In genomic region chr13:97462884-97463235, GRCm38 (mm10) we compare ENCODE assay signal across 16 mouse cellular contexts.
DNase-seq lines count a peak whose midpoint lies in the region; ATAC-seq and TF ChIP-seq lines count a peak whose summit lies in the region.
"Had no signal": no experiment of that assay in that cellular context is flagged by ENCODE, and none has a peak within 500 bp of the region (broad histone marks: within the 10 kb centered on the region; RNA-seq: fewer than 3 reads in every experiment).

No protein-coding gene starts in this region.

- TF ChIP-seq EP300 in heart, postnatal 0 days (IDR thresholded peaks at IDR 0.05; ENCODE audit: low read depth): no peak
- TF ChIP-seq EP300 in MEL (IDR thresholded peaks at IDR 0.05; ENCODE audit: low read depth in 1 of 2, low read length in 2 of 2): no peak

- no peak for ATAC-seq in embryonic facial prominence, embryonic 11.5 days (replicated peaks; ENCODE audit: insufficient number of reproducible peaks, low FRiP score, low TSS enrichment, low read depth)
- ATAC-seq in heart, postnatal 0 days (ENCODE audit: insufficient read depth, low read depth): no peak
- ATAC-seq in liver, embryonic 16.5 days (ENCODE audit: low read depth): no peak
- ATAC-seq in hindbrain, embryonic 12.5 days (ENCODE audit: low FRiP score): no peak
- ATAC-seq: CD4-positive, CD25-positive, alpha-beta regulatory T cell, adult 4 months had no signal

- H3K27ac ChIP-seq in embryonic facial prominence, embryonic 11.5 days (replicated peaks; ENCODE audit: low read depth, low read length): no peak overlapping the region
- no peak overlapping the region for H3K27ac ChIP-seq in embryonic facial prominence, embryonic 10.5 days (replicated peaks)
- H3K27ac ChIP-seq in heart, postnatal 0 days (ENCODE audit: low read depth): peak overlapping the region; percentile 25; the same call in 1 of the 2 replicates
- peak overlapping the region; percentile 98 for H3K27ac ChIP-seq in MEL (ENCODE audit: control insufficient read depth, low read depth, low read length)
- H3K27ac ChIP-seq in liver, embryonic 16.5 days (ENCODE audit: low read length): peak overlapping the region; percentile 91
- H3K27ac ChIP-seq in hindbrain, embryonic 12.5 days: no peak overlapping the region
- H3K27ac ChIP-seq: forebrain, embryonic 12.5 days; limb, embryonic 12.5 days had no signal

- no peaks in the 10 kb centered on the region for H3K36me3 ChIP-seq in embryonic facial prominence, embryonic 11.5 days (replicated peaks; ENCODE audit: control insufficient read depth, insufficient read depth, low read depth, low read length)
- H3K36me3 ChIP-seq in embryonic facial prominence, embryonic 10.5 days (replicated peaks): no peaks in the 10 kb centered on the region
- no peaks in the 10 kb centered on the region for H3K36me3 ChIP-seq in heart, postnatal 0 days (replicated peaks; ENCODE audit: control insufficient read depth, insufficient read depth, low read length)
- peaks cover 0 to 33% of the 10 kb centered on the region in 2 experiments; a peak in 2 of 4 replicates for H3K36me3 ChIP-seq in MEL (ENCODE audit: control insufficient read depth in 1 of 2, insufficient read depth in 2 of 2, low read length in 2 of 2)
- H3K36me3 ChIP-seq in liver, embryonic 16.5 days (ENCODE audit: control insufficient read depth, insufficient read depth): no peaks in the 10 kb centered on the region
- H3K36me3 ChIP-seq in hindbrain, embryonic 12.5 days: no peaks in the 10 kb centered on the region
- H3K36me3 ChIP-seq: forebrain, embryonic 12.5 days; G1E; limb, embryonic 12.5 days had no signal

- no peak overlapping the region for H3K4me3 ChIP-seq in embryonic facial prominence, embryonic 11.5 days (ENCODE audit: low read depth, low read length)
- no peak overlapping the region for H3K4me3 ChIP-seq in embryonic facial prominence, embryonic 10.5 days
- no peak overlapping the region for H3K4me3 ChIP-seq in heart, postnatal 0 days (ENCODE audit: low read depth, low read length)
- peak overlapping the region; percentile 24 to 35 for H3K4me3 ChIP-seq in MEL (ENCODE audit: control insufficient read depth in 1 of 2, insufficient read depth in 1 of 2, low read depth in 2 of 2, low read length in 2 of 2)
- H3K4me3 ChIP-seq in liver, embryonic 16.5 days (ENCODE audit: low read depth, low read length): no peak overlapping the region
- H3K4me3 ChIP-seq in hindbrain, embryonic 12.5 days: no peak overlapping the region
- H3K4me3 ChIP-seq: forebrain, embryonic 12.5 days; left cerebral cortex, adult 2 months; limb, embryonic 12.5 days had no signal

- no peak for TF ChIP-seq CTCF in heart, postnatal 0 days (IDR thresholded peaks at IDR 0.05; ENCODE audit: low read depth)
- TF ChIP-seq CTCF in MEL (IDR thresholded peaks at IDR 0.05 in 2 of 3, conservative IDR thresholded peaks at IDR 0.05 in 1 of 3; ENCODE audit: control insufficient read depth in 1 of 3, insufficient read depth in 1 of 3, low read depth in 2 of 3, low read length in 3 of 3, poor library complexity in 1 of 3, severe bottlenecking in 1 of 3): no peak

- DNase-seq in embryonic facial prominence, embryonic 11.5 days (ENCODE audit: low spot score): peak; percentile 42
- DNase-seq in embryonic facial prominence, embryonic 10.5 days (ENCODE audit: low spot score): no peak
- no peak for DNase-seq in heart, postnatal 0 days (ENCODE audit: low spot score)
- DNase-seq in heart, postnatal 10 days: no peak
- DNase-seq in MEL (ENCODE audit: low read depth, low spot score): no peak
- DNase-seq in gastrocnemius, postnatal 36 days: no peak
- DNase-seq: cerebellum, adult 8-10 months; gastrocnemius, postnatal 25 days; lung, postnatal 14 days had no signal

- H3K79me2 ChIP-seq in MEL (ENCODE audit: control insufficient read depth, insufficient read depth, low read length, poor library complexity): no peaks in the 10 kb centered on the region

- H3K9me3 ChIP-seq in embryonic facial prominence, embryonic 11.5 days (replicated peaks; ENCODE audit: control insufficient read depth, low read length): no peaks in the 10 kb centered on the region
- H3K9me3 ChIP-seq in embryonic facial prominence, embryonic 10.5 days: no peaks in the 10 kb centered on the region
- no peaks in the 10 kb centered on the region; the same call in 1 of the 2 replicates for H3K9me3 ChIP-seq in heart, postnatal 0 days (replicated peaks; ENCODE audit: control insufficient read depth, low read length)
- no peaks in the 10 kb centered on the region for H3K9me3 ChIP-seq in MEL (replicated peaks; ENCODE audit: insufficient read depth, low read length)
- H3K9me3 ChIP-seq in liver, embryonic 16.5 days (replicated peaks; ENCODE audit: control insufficient read depth, low read length): no peaks in the 10 kb centered on the region
- no peaks in the 10 kb centered on the region for H3K9me3 ChIP-seq in hindbrain, embryonic 12.5 days (replicated peaks)
- H3K9me3 ChIP-seq: forebrain, embryonic 12.5 days; G1E; limb, embryonic 12.5 days had no signal

- TF ChIP-seq POLR2A in MEL (IDR thresholded peaks at IDR 0.05; ENCODE audit: control insufficient read depth in 1 of 2, insufficient read depth in 1 of 2, low read depth in 1 of 2, low read length in 2 of 2, poor library complexity in 1 of 2): no peak

- no peak for TF ChIP-seq RAD21 in MEL (IDR thresholded peaks at IDR 0.05; ENCODE audit: low read depth, low read length)

- intact Hi-C loops in heart, postnatal 10 days (cut with DNase I): no loop called here
- intact Hi-C loops in gastrocnemius, postnatal 36 days (cut with DNase I): no loop called here

- 57% methylated on average over 2 of the region's 2 CpGs for WGBS in embryonic facial prominence, embryonic 11.5 days
- WGBS in embryonic facial prominence, embryonic 10.5 days: 82% methylated on average over 2 of the region's 2 CpGs
- 71% methylated on average over 2 of the region's 2 CpGs for WGBS in heart, postnatal 0 days
- 69% methylated on average over 2 of the region's 2 CpGs for WGBS in liver, embryonic 16.5 days (ENCODE audit: insufficient replicate concordance)
- WGBS in hindbrain, embryonic 12.5 days: 87% methylated on average over 2 of the region's 2 CpGs

- H3K4me1 ChIP-seq in embryonic facial prominence, embryonic 11.5 days (ENCODE audit: control insufficient read depth, insufficient read depth, low read length): no peaks in the 10 kb centered on the region
- H3K4me1 ChIP-seq in embryonic facial prominence, embryonic 10.5 days: 0 out of 2 replicates have a peak, but pooled peaks cover 3% of the 10 kb centered on the region
- no peaks in the 10 kb centered on the region for H3K4me1 ChIP-seq in heart, postnatal 0 days (ENCODE audit: control insufficient read depth, insufficient read depth)
- H3K4me1 ChIP-seq in MEL (ENCODE audit: control insufficient read depth in 1 of 2, insufficient read depth in 2 of 2, low read length in 2 of 2): peaks cover 22 to 33% of the 10 kb centered on the region in 2 experiments
- peaks cover 35% of the 10 kb centered on the region for H3K4me1 ChIP-seq in liver, embryonic 16.5 days (ENCODE audit: control insufficient read depth, low read depth, low read length)
- no peaks in the 10 kb centered on the region for H3K4me1 ChIP-seq in hindbrain, embryonic 12.5 days
- H3K4me1 ChIP-seq: forebrain, embryonic 12.5 days; limb, embryonic 12.5 days had no signal

- H3K9ac ChIP-seq in embryonic facial prominence, embryonic 11.5 days (replicated peaks; ENCODE audit: low read length): no peak overlapping the region
- no peak overlapping the region for H3K9ac ChIP-seq in heart, postnatal 0 days (replicated peaks; ENCODE audit: low read depth, low read length)
- H3K9ac ChIP-seq in MEL (ENCODE audit: control insufficient read depth, low read depth, low read length, poor library complexity, severe bottlenecking): peak overlapping the region; percentile 8; the same call in 1 of the 2 replicates
- no peak overlapping the region for H3K9ac ChIP-seq in liver, embryonic 16.5 days (ENCODE audit: low read depth, low read length)
- H3K9ac ChIP-seq in hindbrain, embryonic 12.5 days: no peak overlapping the region
- H3K9ac ChIP-seq: forebrain, embryonic 12.5 days; limb, embryonic 12.5 days had no signal

- no peaks in the 10 kb centered on the region for H3K27me3 ChIP-seq in embryonic facial prominence, embryonic 11.5 days (ENCODE audit: control insufficient read depth, insufficient read depth, low read length)
- H3K27me3 ChIP-seq in embryonic facial prominence, embryonic 10.5 days (replicated peaks; ENCODE audit: low read depth, poor library complexity, severe bottlenecking): no peaks in the 10 kb centered on the region
- H3K27me3 ChIP-seq in heart, postnatal 0 days (ENCODE audit: control insufficient read depth, insufficient read depth, low read length): no peaks in the 10 kb centered on the region
- no peaks in the 10 kb centered on the region for H3K27me3 ChIP-seq in MEL (ENCODE audit: control insufficient read depth in 1 of 2, insufficient read depth in 2 of 2, low read length in 2 of 2)
- no peaks in the 10 kb centered on the region for H3K27me3 ChIP-seq in liver, embryonic 16.5 days (ENCODE audit: control insufficient read depth, insufficient read depth, low read depth, low read length)
- no peaks in the 10 kb centered on the region for H3K27me3 ChIP-seq in hindbrain, embryonic 12.5 days
- H3K27me3 ChIP-seq: forebrain, embryonic 12.5 days; limb, embryonic 12.5 days had no signal

- no peak overlapping the region for H3K4me2 ChIP-seq in embryonic facial prominence, embryonic 11.5 days (ENCODE audit: low read depth, low read length)
- no peak overlapping the region for H3K4me2 ChIP-seq in heart, postnatal 0 days (ENCODE audit: low read depth, low read length)
- H3K4me2 ChIP-seq in liver, embryonic 16.5 days (ENCODE audit: low read depth, low read length): peak overlapping the region; percentile 63
- H3K4me2 ChIP-seq in hindbrain, embryonic 12.5 days (replicated peaks): no peak overlapping the region
- H3K4me2 ChIP-seq: forebrain, embryonic 12.5 days; limb, embryonic 12.5 days had no signal

TF ChIP-seq in MEL, 35 proteins besides CTCF, POLR2A, EP300 and RAD21:
- TF ChIP-seq CHD1 (IDR thresholded peaks at IDR 0.05; ENCODE audit: low read depth, low read length) (no peak), CHD2 (IDR thresholded peaks at IDR 0.05; ENCODE audit: low read length) (no peak)

Comparison
In these comparisons a context has a peak if more than half of its experiments do, and no peak if none do; other contexts are left out.
1. H3K27ac ChIP-seq: peak in heart, postnatal 0 days (single experiment), MEL (single experiment) and liver, embryonic 16.5 days (single experiment); none in embryonic facial prominence, embryonic 11.5 days (single experiment), embryonic facial prominence, embryonic 10.5 days (single experiment) and hindbrain, embryonic 12.5 days (single experiment).
2. H3K4me3 ChIP-seq: peak in MEL (2 of 2); none in embryonic facial prominence, embryonic 11.5 days (single experiment), embryonic facial prominence, embryonic 10.5 days (single experiment), heart, postnatal 0 days (single experiment), liver, embryonic 16.5 days (single experiment) and hindbrain, embryonic 12.5 days (single experiment).